In genomic region chr16:90187453-90187852, GRCm38 (mm10) we compare ENCODE assay signal across 8 mouse cellular contexts. TPM values are rescaled to one million over a fixed set of nuclear protein-coding genes. Genes with fewer than 3 reads are reported as not detected.
A peak's percentile ranks its signal among the peaks of the same experiment; 100 is the strongest.
DNase-seq lines count a peak whose midpoint lies in the region; ATAC-seq and TF ChIP-seq lines count a peak whose summit lies in the region.

No protein-coding gene starts in this region.

- TF ChIP-seq CTCF in Patski (IDR thresholded peaks at IDR 0.05): peak; percentile 56

- no peak for DNase-seq in forebrain, embryonic 11.5 days (ENCODE audit: low spot score)
- DNase-seq in forebrain, embryonic 10.5 days (ENCODE audit: extremely low spot score, low spot score): no peak
- DNase-seq in Patski (ENCODE audit: low read depth, low spot score): no peak
- peak; percentile 44 for DNase-seq in forelimb bud, embryonic 11.5 days (ENCODE audit: low read depth, low spot score)
- peak; percentile 67 for DNase-seq in kidney, adult 9 months
- peak; percentile 64 for DNase-seq in lung, postnatal 14 days
- no peak for DNase-seq in right cerebral cortex, postnatal 36 days (ENCODE audit: low spot score in 2 of 2)

- H3K4me1 ChIP-seq in forebrain, embryonic 11.5 days (replicated peaks; ENCODE audit: control insufficient read depth, insufficient read depth, low read length): no peaks in the 10 kb centered on the region
- peaks cover 6% of the 10 kb centered on the region; the same call in 1 of the 2 replicates for H3K4me1 ChIP-seq in forebrain, embryonic 10.5 days

- no peak overlapping the region for H3K4me3 ChIP-seq in forebrain, embryonic 11.5 days (ENCODE audit: low read depth, low read length)
- no peak overlapping the region for H3K4me3 ChIP-seq in forebrain, embryonic 10.5 days

- no peaks in the 10 kb centered on the region for H3K27me3 ChIP-seq in forebrain, embryonic 11.5 days (ENCODE audit: control insufficient read depth, insufficient read depth, low read length)
- peaks cover 3% of the 10 kb centered on the region; the same call in 1 of the 2 replicates for H3K27me3 ChIP-seq in forebrain, embryonic 10.5 days (ENCODE audit: poor library complexity, severe bottlenecking)
- H3K27me3 ChIP-seq in Patski: no peaks in the 10 kb centered on the region

- no peak overlapping the region for H3K4me2 ChIP-seq in forebrain, embryonic 11.5 days (ENCODE audit: low read depth, low read length, severe bottlenecking)

- POLR2A ChIA-PET in Patski (lab: Charles Lee): no interaction called here

- no peaks in the 10 kb centered on the region for H3K9me3 ChIP-seq in forebrain, embryonic 11.5 days (ENCODE audit: control insufficient read depth, low read length)
- H3K9me3 ChIP-seq in forebrain, embryonic 10.5 days: no peaks in the 10 kb centered on the region

- no peak overlapping the region for H3K9ac ChIP-seq in forebrain, embryonic 11.5 days (ENCODE audit: low read length)

- in situ Hi-C loops in Patski (cut with MboI; ENCODE audit: low pct_unique_long_range_greater_than_20kb): loop anchor here (5.0 kb wide), 2 partner anchors 345 to 415 kb away; no protein-coding TSS in a partner anchor

- CTCF ChIA-PET in Patski (lab: Charles Lee): interaction anchor here (1.1 to 3.6 kb wide), 5 partner anchors 9 to 414 kb away, joined by 3 to 21 read pairs (median 3); no protein-coding TSS in a partner anchor

- no peak overlapping the region for H3K27ac ChIP-seq in forebrain, embryonic 11.5 days (ENCODE audit: low read depth, low read length)
- H3K27ac ChIP-seq in forebrain, embryonic 10.5 days: no peak overlapping the region

- ATAC-seq in forebrain, embryonic 11.5 days (replicated peaks; ENCODE audit: low FRiP score): 0 out of 2 replicates have a peak, but pooled peaks have one; percentile 20
- peak; percentile 53 for ATAC-seq in Patski
- ATAC-seq in activated CD4-positive, CD25-positive, alpha-beta regulatory T cell, adult 4 months: no peak

- 49% methylated on average over 13 of the region's 13 CpGs for WGBS in forebrain, embryonic 11.5 days
- WGBS in forebrain, embryonic 10.5 days: 47% methylated on average over 13 of the region's 13 CpGs

- H3K36me3 ChIP-seq in forebrain, embryonic 11.5 days (ENCODE audit: control insufficient read depth, insufficient read depth, low read length): no peaks in the 10 kb centered on the region
- no peaks in the 10 kb centered on the region for H3K36me3 ChIP-seq in forebrain, embryonic 10.5 days (replicated peaks)

RNA-seq across cellular contexts. Expression of gene Sod1, which starts 33.1 kb away (rescaled TPM):
- polyA plus RNA-seq in forebrain, embryonic 11.5 days (2014; fragmentation: Nextera tagmentation; extraction: Ambion mirVana): 1,077 and 1,097 TPM in 2 replicates
- 1,253 and 1,286 TPM in 2 replicates for polyA plus RNA-seq in forebrain, embryonic 10.5 days (2016; fragmentation: Nextera tagmentation; extraction: Ambion mirVana)
- 720 TPM for polyA plus RNA-seq in Patski (2021)
- 1,000 to 10,000 TPM; 1,344 to 1,485 TPM for polyA plus RNA-seq in activated CD4-positive, CD25-positive, alpha-beta regulatory T cell, adult 4 months (2017; shearing (Covaris generic))

RNA-seq across cellular contexts. Expression of gene Tiam1, which starts 43.9 kb away (rescaled TPM):
- polyA plus RNA-seq in forebrain, embryonic 11.5 days (2014; fragmentation: Nextera tagmentation; extraction: Ambion mirVana): 22.7 and 30.4 TPM in 2 replicates
- polyA plus RNA-seq in forebrain, embryonic 10.5 days (2016; fragmentation: Nextera tagmentation; extraction: Ambion mirVana): 18.4 and 21.4 TPM in 2 replicates
- 10.8 TPM for polyA plus RNA-seq in Patski (2021)
- polyA plus RNA-seq in activated CD4-positive, CD25-positive, alpha-beta regulatory T cell, adult 4 months (2017; shearing (Covaris generic)): 10 to 100 TPM; 49.7 to 53.9 TPM

Comparison
In these comparisons a context has a peak if more than half of its experiments do, and no peak if none do; other contexts are left out.
1. DNase-seq: peak in forelimb bud, embryonic 11.5 days (single experiment), kidney, adult 9 months (single experiment) and lung, postnatal 14 days (single experiment); none in forebrain, embryonic 11.5 days (single experiment), forebrain, embryonic 10.5 days (single experiment), Patski (single experiment) and right cerebral cortex, postnatal 36 days (0 of 2).